Mouse (Mus musculus) heart, adult 2 months (tissue): ENCODE measurements around the gene Tex33.

Experiments
- CTCF ChIP-seq: fragments of 200-600 bp; IDR thresholded peaks from 2 replicates; pipeline ENCODE4 v1.8.1; 2022; ENCODE audit warnings: antibody characterized with exemption, mild to moderate bottlenecking, moderate library complexity
- EP300 ChIP-seq: fragments of 200-500 bp; IDR thresholded peaks from 2 replicates; pipeline ENCODE4 v1.6.1; 2011; ENCODE audit warnings: low read depth, low read length, control low read depth; ENCODE audit not compliant: insufficient read depth
- POLR2A ChIP-seq: fragments of 200-500 bp; IDR thresholded peaks from 2 replicates; pipeline ENCODE4 v1.6.1; 2011; ENCODE audit warnings: mild to moderate bottlenecking, low read depth, low read length, control low read depth; ENCODE audit not compliant: insufficient read depth

DNA sequence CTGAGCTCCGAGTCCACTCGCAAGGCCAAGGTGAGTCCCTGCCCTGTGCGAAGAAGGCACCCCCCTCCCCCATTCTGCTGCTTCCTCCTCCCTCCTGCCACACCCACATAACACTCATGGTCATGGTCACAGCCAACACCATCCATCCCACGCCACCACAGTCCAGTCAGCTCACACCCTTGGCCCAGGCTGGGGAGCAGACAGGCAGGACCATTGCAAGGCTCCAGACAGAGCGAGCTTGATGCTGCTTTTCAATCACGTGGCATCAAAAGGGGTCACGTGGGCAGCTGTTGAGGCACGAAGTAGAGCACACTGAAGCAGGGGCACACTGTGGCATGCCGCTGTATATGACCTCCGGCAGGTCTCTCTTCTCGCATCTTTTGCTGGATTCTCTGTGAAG is 40.0 kb upstream of the Tex33 start:
- TF ChIP-seq POLR2A (no peak), CTCF (no peak), EP300 (no peak)
